Mouse (Mus musculus): ENCODE results near the gene Hnrnpm. TPM values are rescaled to one million over a fixed set of nuclear protein-coding genes. Genes with fewer than 3 reads are reported as not detected.

Gene Hnrnpm
- polyA plus RNA-seq, 1 experiment = 68.2 TPM

DNA sequence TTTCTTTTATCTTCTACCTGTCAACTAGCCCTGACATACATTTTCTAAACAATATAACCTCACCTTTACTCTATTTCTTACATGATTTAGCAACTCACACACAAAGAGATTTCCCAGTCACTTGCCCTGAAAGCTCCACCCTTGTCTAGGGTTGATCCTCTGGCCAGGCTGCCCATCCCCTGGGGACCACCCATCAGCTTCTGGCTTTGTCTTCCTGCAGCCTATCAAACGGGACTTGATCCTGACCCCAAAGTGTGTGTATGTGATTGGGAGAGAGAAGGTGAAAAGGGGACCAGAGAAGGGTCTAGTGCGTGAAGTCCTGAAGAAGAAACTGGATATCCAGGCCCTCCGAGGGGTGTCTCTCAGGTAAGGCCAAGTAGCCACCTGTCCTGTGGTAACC is 85.8 kb downstream of the Hnrnpm start:
- Histone ChIP-seq H3K27me3 (ENCODE audit: control insufficient read depth, insufficient read depth, insufficient read length) (peaks cover 6% of the 10 kb centered on the region), H3K4me3 (no peak overlapping the region), H3ac (ENCODE audit: control insufficient read depth, insufficient read length) (no peak overlapping the region), H3K36me3 (ENCODE audit: control insufficient read depth, insufficient read depth) (no peaks in the 10 kb centered on the region), H3K79me2 (ENCODE audit: control insufficient read depth, insufficient read depth) (no peaks in the 10 kb centered on the region), H3K4me2 (ENCODE audit: low read depth) (no peak overlapping the region)
- TF ChIP-seq E2F4 (IDR thresholded peaks at IDR 0.05; ENCODE audit: insufficient read depth) (no peak), MYOG (IDR thresholded peaks at IDR 0.05; ENCODE audit: control insufficient read depth in 1 of 3, insufficient read depth in 1 of 3, insufficient read length in 2 of 3, low read depth in 2 of 3) (no peak), TCF12 (IDR thresholded peaks at IDR 0.05; ENCODE audit: insufficient read depth, poor library complexity, severe bottlenecking) (no peak), MAX (IDR thresholded peaks at IDR 0.05; ENCODE audit: low read depth) (no peak), SRF (IDR thresholded peaks at IDR 0.05; ENCODE audit: control insufficient read depth, insufficient read length, low read depth) (no peak), MYOD1 (IDR thresholded peaks at IDR 0.05; ENCODE audit: control insufficient read depth in 1 of 3, insufficient read length in 2 of 3, low read depth in 2 of 3) (no peak), TCF3 (IDR thresholded peaks at IDR 0.05; ENCODE audit: insufficient read length, low read depth) (no peak), POLR2A (IDR thresholded peaks at IDR 0.05; ENCODE audit: insufficient read length, low read depth) (no peak), USF1 (IDR thresholded peaks at IDR 0.05; ENCODE audit: low read depth) (no peak), REST (IDR thresholded peaks at IDR 0.05; ENCODE audit: insufficient read depth, insufficient read length) (no peak), POLR2AphosphoS2 (IDR thresholded peaks at IDR 0.05; ENCODE audit: insufficient read length, low read depth) (no peak), CEBPB (IDR thresholded peaks at IDR 0.05; ENCODE audit: insufficient read depth, poor library complexity, severe bottlenecking) (no peak)

DNA sequence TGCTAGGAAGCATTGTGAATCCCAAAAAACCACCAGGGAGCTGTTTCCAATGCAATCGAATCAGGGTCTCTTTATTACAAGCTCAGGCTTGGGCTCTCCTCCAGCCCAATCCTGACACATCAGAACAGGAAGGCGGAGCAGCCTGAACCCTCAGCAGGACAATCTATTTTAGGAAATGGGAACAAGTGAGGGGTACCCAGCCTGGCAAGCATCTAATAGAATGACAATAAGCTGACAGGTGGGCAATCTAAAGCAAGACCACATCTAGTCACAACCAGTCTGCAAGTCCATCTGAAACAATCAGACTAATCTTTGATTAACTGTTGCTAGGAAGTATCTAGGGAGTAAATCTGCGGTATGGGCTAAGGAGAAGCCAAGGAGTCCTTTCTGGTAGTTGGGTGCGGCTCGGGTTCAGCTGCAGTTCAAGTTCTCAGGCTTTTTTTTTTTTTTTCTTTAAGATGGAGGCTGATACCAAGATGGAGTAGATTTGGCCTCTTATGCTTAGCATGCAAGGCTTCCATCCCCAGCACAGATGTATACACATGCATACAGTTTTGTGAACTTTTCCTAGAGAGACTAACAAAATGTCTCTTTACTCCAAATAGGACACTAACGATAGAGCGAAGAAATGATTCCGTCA is 86.7 kb downstream of the Hnrnpm start:
- no peak overlapping the region for H3K4me3 ChIP-seq
- no peak overlapping the region for H3ac ChIP-seq (ENCODE audit: control insufficient read depth, insufficient read length)
- H3K79me2 ChIP-seq (ENCODE audit: control insufficient read depth, insufficient read depth) = no peaks in the 10 kb centered on the region
- TF ChIP-seq CEBPB (IDR thresholded peaks at IDR 0.05; ENCODE audit: insufficient read depth, poor library complexity, severe bottlenecking) (no peak), POLR2A (IDR thresholded peaks at IDR 0.05; ENCODE audit: insufficient read length, low read depth) (no peak), USF1 (IDR thresholded peaks at IDR 0.05; ENCODE audit: low read depth) (no peak), E2F4 (IDR thresholded peaks at IDR 0.05; ENCODE audit: insufficient read depth) (no peak), MAX (IDR thresholded peaks at IDR 0.05; ENCODE audit: low read depth) (no peak), TCF3 (IDR thresholded peaks at IDR 0.05; ENCODE audit: insufficient read length, low read depth) (no peak), MYOG (IDR thresholded peaks at IDR 0.05; ENCODE audit: control insufficient read depth in 1 of 3, insufficient read depth in 1 of 3, insufficient read length in 2 of 3, low read depth in 2 of 3) (no peak), POLR2AphosphoS2 (IDR thresholded peaks at IDR 0.05; ENCODE audit: insufficient read length, low read depth) (no peak), SRF (IDR thresholded peaks at IDR 0.05; ENCODE audit: control insufficient read depth, insufficient read length, low read depth) (no peak), REST (IDR thresholded peaks at IDR 0.05; ENCODE audit: insufficient read depth, insufficient read length) (no peak), MYOD1 (IDR thresholded peaks at IDR 0.05; ENCODE audit: control insufficient read depth in 1 of 3, insufficient read length in 2 of 3, low read depth in 2 of 3) (no peak), TCF12 (IDR thresholded peaks at IDR 0.05; ENCODE audit: insufficient read depth, poor library complexity, severe bottlenecking) (no peak)
- peaks cover 6% of the 10 kb centered on the region for H3K27me3 ChIP-seq (ENCODE audit: control insufficient read depth, insufficient read depth, insufficient read length)
- H3K4me2 ChIP-seq (ENCODE audit: low read depth) = no peak overlapping the region
- no peaks in the 10 kb centered on the region for H3K36me3 ChIP-seq (ENCODE audit: control insufficient read depth, insufficient read depth)

DNA sequence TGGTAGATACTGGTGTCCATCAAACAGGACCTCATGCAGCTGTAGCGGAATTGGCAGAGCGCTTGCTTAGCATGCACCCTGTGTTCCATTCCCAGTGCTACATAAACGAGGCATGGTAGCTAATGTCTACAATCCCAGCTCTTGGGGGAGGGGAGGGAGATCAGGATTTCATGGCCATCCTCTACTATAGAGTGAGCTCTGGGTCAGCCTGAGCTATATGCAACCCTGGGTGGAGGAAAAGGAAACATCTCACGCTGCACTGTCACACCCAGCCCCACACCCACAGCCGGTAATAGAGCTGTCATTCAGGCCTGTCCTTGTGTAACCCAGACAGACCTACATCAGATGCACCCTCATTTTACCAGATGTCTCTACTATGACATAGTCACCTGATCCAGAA is 88.2 kb downstream of the Hnrnpm start:
- peaks cover 6% of the 10 kb centered on the region for H3K27me3 ChIP-seq (ENCODE audit: control insufficient read depth, insufficient read depth, insufficient read length)
- no peaks in the 10 kb centered on the region for H3K79me2 ChIP-seq (ENCODE audit: control insufficient read depth, insufficient read depth)
- no peak overlapping the region for H3K4me2 ChIP-seq (ENCODE audit: low read depth)
- TF ChIP-seq TCF12 (IDR thresholded peaks at IDR 0.05; ENCODE audit: insufficient read depth, poor library complexity, severe bottlenecking) (no peak), TCF3 (IDR thresholded peaks at IDR 0.05; ENCODE audit: insufficient read length, low read depth) (no peak), POLR2A (IDR thresholded peaks at IDR 0.05; ENCODE audit: insufficient read length, low read depth) (no peak), MYOD1 (IDR thresholded peaks at IDR 0.05; ENCODE audit: control insufficient read depth in 1 of 3, insufficient read length in 2 of 3, low read depth in 2 of 3) (no peak), REST (IDR thresholded peaks at IDR 0.05; ENCODE audit: insufficient read depth, insufficient read length) (no peak), MAX (IDR thresholded peaks at IDR 0.05; ENCODE audit: low read depth) (no peak), SRF (IDR thresholded peaks at IDR 0.05; ENCODE audit: control insufficient read depth, insufficient read length, low read depth) (no peak), POLR2AphosphoS2 (IDR thresholded peaks at IDR 0.05; ENCODE audit: insufficient read length, low read depth) (no peak)
- H3ac ChIP-seq (ENCODE audit: control insufficient read depth, insufficient read length) = no peak overlapping the region
- no peak overlapping the region for H3K4me3 ChIP-seq
- no peaks in the 10 kb centered on the region for H3K36me3 ChIP-seq (ENCODE audit: control insufficient read depth, insufficient read depth)

DNA sequence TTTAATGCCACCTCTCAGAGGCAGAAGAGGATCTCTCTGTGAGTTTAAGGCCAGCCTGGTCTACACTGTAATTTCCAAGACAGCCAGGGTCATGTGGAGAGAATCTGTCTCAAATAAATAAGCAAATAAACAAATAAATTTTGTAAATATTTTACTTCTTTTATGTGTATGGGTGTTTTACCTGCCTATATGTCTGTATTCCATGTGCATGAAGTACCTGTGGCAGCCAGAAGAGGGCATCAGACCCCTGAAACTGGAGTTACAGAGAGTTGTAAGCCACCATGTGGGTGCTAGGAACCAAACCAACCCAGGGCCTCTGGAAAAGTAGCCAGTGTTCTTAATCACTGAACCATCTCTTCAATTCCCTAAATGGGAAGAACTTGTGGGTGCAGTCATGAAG is 89.4 kb downstream of the Hnrnpm start:
- no peaks in the 10 kb centered on the region for H3K79me2 ChIP-seq (ENCODE audit: control insufficient read depth, insufficient read depth)
- H3K27me3 ChIP-seq (ENCODE audit: control insufficient read depth, insufficient read depth, insufficient read length) = peaks cover 10% of the 10 kb centered on the region
- H3K4me3 ChIP-seq = no peak overlapping the region
- TF ChIP-seq POLR2A (IDR thresholded peaks at IDR 0.05; ENCODE audit: insufficient read length, low read depth) (no peak), MYOG (IDR thresholded peaks at IDR 0.05; ENCODE audit: control insufficient read depth in 1 of 3, insufficient read depth in 1 of 3, insufficient read length in 2 of 3, low read depth in 2 of 3) (no peak), TCF12 (IDR thresholded peaks at IDR 0.05; ENCODE audit: insufficient read depth, poor library complexity, severe bottlenecking) (no peak), CEBPB (IDR thresholded peaks at IDR 0.05; ENCODE audit: insufficient read depth, poor library complexity, severe bottlenecking) (no peak), TCF3 (IDR thresholded peaks at IDR 0.05; ENCODE audit: insufficient read length, low read depth) (no peak), MYOD1 (IDR thresholded peaks at IDR 0.05; ENCODE audit: control insufficient read depth in 1 of 3, insufficient read length in 2 of 3, low read depth in 2 of 3) (no peak)
- no peaks in the 10 kb centered on the region for H3K36me3 ChIP-seq (ENCODE audit: control insufficient read depth, insufficient read depth)
- H3ac ChIP-seq (ENCODE audit: control insufficient read depth, insufficient read length) = no peak overlapping the region
- no peak overlapping the region for H3K4me2 ChIP-seq (ENCODE audit: low read depth)

Other genes starting within 250 kb of the Hnrnpm start
- 4.5 TPM for gene Adamts10, start 162.7 kb downstream of the Hnrnpm start, polyA plus RNA-seq (2012; fragmentation: generic; extraction: Trizol)
- gene Myo1f, start 131.2 kb downstream of the Hnrnpm start, polyA plus RNA-seq (2012; fragmentation: generic; extraction: Trizol) = not detected
- gene Zfp414, start 57.8 kb downstream of the Hnrnpm start, polyA plus RNA-seq (2012; fragmentation: generic; extraction: Trizol) = 21.9 TPM
- gene Pram1, start 48.8 kb downstream of the Hnrnpm start, polyA plus RNA-seq (2012; fragmentation: generic; extraction: Trizol) = 0.41 TPM
- gene March2, start 31.8 kb upstream of the Hnrnpm start, polyA plus RNA-seq (2012; fragmentation: generic; extraction: Trizol) = 51.5 TPM
- gene Rab11b, start 73.7 kb upstream of the Hnrnpm start, polyA plus RNA-seq (2012; fragmentation: generic; extraction: Trizol) = 126 TPM
- 42.8 TPM for gene Angptl4, start 95.0 kb upstream of the Hnrnpm start, polyA plus RNA-seq (2012; fragmentation: generic; extraction: Trizol)
- gene Kank3, start 123.7 kb upstream of the Hnrnpm start, polyA plus RNA-seq (2012; fragmentation: generic; extraction: Trizol) = 8.3 TPM
- gene Rps28, start 137.7 kb upstream of the Hnrnpm start, polyA plus RNA-seq (2012; fragmentation: generic; extraction: Trizol) = 6,768 TPM
- gene Ndufa7, start 137.7 kb upstream of the Hnrnpm start, polyA plus RNA-seq (2012; fragmentation: generic; extraction: Trizol) = 614 TPM
- 83.1 TPM for gene Cd320, start 156.2 kb upstream of the Hnrnpm start, polyA plus RNA-seq (2012; fragmentation: generic; extraction: Trizol)
- gene Gm7029, start 187.0 kb upstream of the Hnrnpm start, polyA plus RNA-seq (2012; fragmentation: generic; extraction: Trizol) = not detected
- gene Kifc1, start 203.8 kb upstream of the Hnrnpm start, polyA plus RNA-seq (2012; fragmentation: generic; extraction: Trizol) = 32.2 TPM
- gene Platr17, start 218.3 kb upstream of the Hnrnpm start, polyA plus RNA-seq (2012; fragmentation: generic; extraction: Trizol) = 0.17 TPM
- 16.9 TPM for gene Daxx, start 222.6 kb upstream of the Hnrnpm start, polyA plus RNA-seq (2012; fragmentation: generic; extraction: Trizol)
- gene Tapbp, start 229.0 kb upstream of the Hnrnpm start, polyA plus RNA-seq (2012; fragmentation: generic; extraction: Trizol) = 50.6 TPM
- gene Zbtb22, start 229.0 kb upstream of the Hnrnpm start, polyA plus RNA-seq (2012; fragmentation: generic; extraction: Trizol) = 31.6 TPM
- gene Rgl2, start 242.7 kb upstream of the Hnrnpm start, polyA plus RNA-seq (2012; fragmentation: generic; extraction: Trizol) = 20.1 TPM